Mouse (Mus musculus) kidney, adult 2 months (tissue): ENCODE measurements at regions not wholly inside any gene's neighbourhood (a gene's known extent, or its start where the extent isn't known, plus 50 kb on each side); places are given as distances from the start of the nearest gene placed in this dataset.

ENCODE experiments used
- CTCF ChIP-seq: fragments of 200-500 bp; conservative IDR thresholded peaks from 2 replicates; pipeline ENCODE4 v1.5.1; 2011; ENCODE audit warnings: low read depth, mild to moderate bottlenecking, control low read depth, low read length, moderate library complexity, mixed read lengths; ENCODE audit not compliant: insufficient read depth, insufficient read length
- POLR2A ChIP-seq: fragments of 200-500 bp; IDR thresholded peaks from one replicate; pipeline ENCODE4 v1.6.1; 2011; ENCODE audit warnings: low read depth, low read length, control low read depth

- no peak for TF ChIP-seq CTCF
- no peak for TF ChIP-seq POLR2A
These were observed 176.2 kb upstream of the Trpm3 start for GRCm38 (mm10) chr19:21962635-21963034.
